Mouse (Mus musculus) liver, postnatal 0 days (tissue): ENCODE results near the gene Tal1. TPM values are rescaled to one million over a fixed set of nuclear protein-coding genes. Genes with fewer than 3 reads are reported as not detected.

Experiments
- ATAC-seq: fragments of 200-750 bp; cut with Nextera tagmentation; 2 replicates; pipeline ENCODE4 v1.8.0; 2017; ENCODE audit warnings: mild to moderate bottlenecking, moderate library complexity
- DNase-seq: peaks from one replicate; pipeline ENCODE4 v3.0.0-alpha.2; 2016
- H3K27ac ChIP-seq: fragments of 300-500 bp; sonication (generic); 2 replicates; pipeline ENCODE4 v1.5.1; 2014; ENCODE audit warnings: antibody characterized with exemption, moderate library complexity, mild to moderate bottlenecking, low read depth
- H3K27me3 ChIP-seq: fragments of 300-500 bp; sonication (generic); 2 replicates; pipeline ENCODE4 v1.6.1; 2014; ENCODE audit warnings: low read length, control low read depth, mixed read lengths; ENCODE audit not compliant: insufficient read depth
- H3K36me3 ChIP-seq: fragments of 300-500 bp; sonication (generic); replicated peaks from 2 replicates; pipeline ENCODE4 v1.6.1; 2014; ENCODE audit warnings: mild to moderate bottlenecking, control low read depth, low read length, moderate library complexity, mixed read lengths; ENCODE audit not compliant: insufficient read depth
- H3K4me1 ChIP-seq: fragments of 300-500 bp; sonication (generic); 2 replicates; pipeline ENCODE4 v1.6.1; 2014; ENCODE audit warnings: antibody characterized with exemption, mild to moderate bottlenecking, control low read depth; ENCODE audit not compliant: insufficient read depth
- H3K4me2 ChIP-seq: fragments of 300-500 bp; sonication (generic); 2 replicates; pipeline ENCODE4 v1.6.1; 2014; ENCODE audit warnings: low read depth, mild to moderate bottlenecking, low read length, moderate library complexity, mixed read lengths
- H3K4me3 ChIP-seq: fragments of 300-500 bp; sonication (generic); 2 replicates; pipeline ENCODE4 v1.5.1; 2014; ENCODE audit warnings: low read depth, low read length
- H3K9ac ChIP-seq: fragments of 300-500 bp; sonication (generic); replicated peaks from 2 replicates; pipeline ENCODE4 v1.6.1; 2014; ENCODE audit warnings: mild to moderate bottlenecking, moderate library complexity
- H3K9me3 ChIP-seq: fragments of 300-500 bp; sonication (generic); 2 replicates; pipeline ENCODE4 v1.6.1; 2016; ENCODE audit warnings: mild to moderate bottlenecking, control low read depth, low read length, mixed read lengths
- CTCF ChIP-seq: sonication (generic); IDR thresholded peaks from 2 replicates; pipeline ENCODE4 v1.5.1; 2016; ENCODE audit warnings: antibody characterized with exemption, low read depth
- EP300 ChIP-seq: IDR thresholded peaks from 2 replicates; pipeline ENCODE4 v1.6.1; 2016; ENCODE audit warnings: antibody characterized with exemption, low read depth, mild to moderate bottlenecking
- WGBS: fragments of 180-500 bp; shearing (Covaris S2); extraction: QIAGEN DNeasy Blood & Tissue Kit; methylation state at CpG from one replicate; pipeline ENCODE4 v1.1.7; 2014; ENCODE audit not compliant: insufficient replicate concordance; 5-methylcytosine and 5-hydroxymethylcytosine counted together
- polyA plus RNA-seq: library from polyadenylated mRNA; unstranded; fragments of >200 nt; fragmentation: Nextera tagmentation; extraction: Ambion mirVana; gene quantifications from 2 replicates; pipeline ENCODE4 v1.2.1, GENCODE M21; 2015

Gene Tal1
- polyA plus RNA-seq, 1 experiment from 2014 or later: 8.9 TPM

DNA sequence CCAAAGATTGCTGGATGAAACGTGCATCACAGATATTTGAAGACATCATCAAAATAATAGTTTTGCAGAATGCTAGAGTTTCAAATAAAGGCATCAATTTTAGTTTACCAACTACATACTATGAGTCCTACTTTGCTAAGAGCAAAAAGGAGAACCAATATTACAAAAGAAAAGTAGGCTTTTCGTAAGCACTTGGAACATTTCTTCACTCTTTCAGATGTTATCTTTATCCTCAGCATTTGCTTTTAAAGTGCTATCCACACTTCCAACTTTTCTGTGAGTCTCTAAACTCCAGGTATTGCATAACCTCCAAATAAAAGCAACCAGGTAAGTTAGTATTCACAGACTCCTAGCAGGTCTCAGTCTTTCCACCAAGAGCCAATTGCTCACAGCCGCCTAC, 63.4 kb downstream of the Tal1 start:
- ATAC-seq: no peak
- Histone ChIP-seq H3K9me3 (no peaks in the 10 kb centered on the region), H3K9ac (no peak overlapping the region), H3K27me3 (no peaks in the 10 kb centered on the region), H3K4me2 (no peak overlapping the region), H3K4me3 (no peak overlapping the region), H3K36me3 (no peaks in the 10 kb centered on the region), H3K27ac (no peak overlapping the region), H3K4me1 (peaks cover 3% of the 10 kb centered on the region)
- TF ChIP-seq CTCF: no peak
- no peak for TF ChIP-seq EP300
- 65% methylated on average over 3 of the region's 3 CpGs for WGBS
- no peak for DNase-seq

DNA sequence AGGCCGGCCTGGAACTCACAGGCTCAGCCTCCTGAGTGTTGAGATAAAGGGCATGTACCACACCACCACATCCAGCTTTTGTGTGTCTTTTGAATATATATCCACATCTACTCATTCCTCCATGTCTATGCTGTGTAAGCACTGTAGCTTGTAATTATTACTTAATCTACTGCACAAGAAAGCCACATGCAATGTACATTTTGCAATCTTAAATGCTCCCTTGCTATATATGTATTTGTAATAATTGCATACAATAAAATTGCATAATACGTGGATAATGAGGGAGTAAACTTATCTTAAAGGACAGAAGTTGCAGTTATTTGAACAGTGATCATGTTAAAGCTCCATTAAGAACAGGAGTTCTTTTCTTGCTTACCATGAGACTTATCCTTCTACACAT, 64.9 kb downstream of the Tal1 start:
- no peak overlapping the region for H3K4me2 ChIP-seq
- ATAC-seq (no peak), DNase-seq (no peak)
- no peaks in the 10 kb centered on the region for H3K27me3 ChIP-seq
- H3K36me3 ChIP-seq: no peaks in the 10 kb centered on the region
- H3K9ac ChIP-seq: no peak overlapping the region
- WGBS: 67% methylated on average over 2 of the region's 2 CpGs
- peaks cover 3% of the 10 kb centered on the region for H3K4me1 ChIP-seq
- no peaks in the 10 kb centered on the region for H3K9me3 ChIP-seq
- H3K4me3 ChIP-seq: no peak overlapping the region
- H3K27ac ChIP-seq: no peak overlapping the region
- TF ChIP-seq CTCF (no peak), EP300 (no peak)

Other genes with a start within 250 kb of the Tal1 start
- not detected in 2 replicates for gene Gm12830, start 234.7 kb upstream of the Tal1 start, polyA plus RNA-seq
- gene Foxd2, start 147.6 kb upstream of the Tal1 start, polyA plus RNA-seq: not detected in 2 replicates
- not detected in 2 replicates for gene Foxe3, start 130.4 kb upstream of the Tal1 start, polyA plus RNA-seq
- 59.9 and 67.8 TPM in 2 replicates for gene Cmpk1, start 69.2 kb upstream of the Tal1 start, polyA plus RNA-seq
- gene Stil, start 56.3 kb upstream of the Tal1 start, polyA plus RNA-seq: 3.3 and 3.4 TPM in 2 replicates
- gene Pdzk1ip1, start 32.3 kb downstream of the Tal1 start, polyA plus RNA-seq: 18.6 and 22.2 TPM in 2 replicates
- 0.04 and 0.06 TPM in 2 replicates for gene Cyp4x1, start 77.9 kb downstream of the Tal1 start, polyA plus RNA-seq
- gene Cyp4a29, start 185.7 kb downstream of the Tal1 start, polyA plus RNA-seq: not detected in 2 replicates
- 5.6 and 7.6 TPM in 2 replicates for gene Cyp4a12a, start 242.6 kb downstream of the Tal1 start, polyA plus RNA-seq